Mouse (Mus musculus) testis, adult 2 months (tissue): Measurements from ENCODE around the gene Scgb1c1.

Source experiments
- CTCF ChIP-seq: fragments of 200-500 bp; IDR thresholded peaks from 2 replicates; pipeline ENCODE4 v1.5.1; 2012; ENCODE audit warnings: low read depth, mild to moderate bottlenecking, inconsistent platforms, low read length, moderate library complexity; ENCODE audit not compliant: control insufficient read depth, insufficient read depth, insufficient replicate concordance
- POLR2A ChIP-seq: fragments of 200-500 bp; IDR thresholded peaks from 2 replicates; pipeline ENCODE4 v1.6.1; 2012; ENCODE audit warnings: low read depth, mild to moderate bottlenecking, inconsistent platforms, low read length, moderate library complexity; ENCODE audit not compliant: control insufficient read depth

DNA sequence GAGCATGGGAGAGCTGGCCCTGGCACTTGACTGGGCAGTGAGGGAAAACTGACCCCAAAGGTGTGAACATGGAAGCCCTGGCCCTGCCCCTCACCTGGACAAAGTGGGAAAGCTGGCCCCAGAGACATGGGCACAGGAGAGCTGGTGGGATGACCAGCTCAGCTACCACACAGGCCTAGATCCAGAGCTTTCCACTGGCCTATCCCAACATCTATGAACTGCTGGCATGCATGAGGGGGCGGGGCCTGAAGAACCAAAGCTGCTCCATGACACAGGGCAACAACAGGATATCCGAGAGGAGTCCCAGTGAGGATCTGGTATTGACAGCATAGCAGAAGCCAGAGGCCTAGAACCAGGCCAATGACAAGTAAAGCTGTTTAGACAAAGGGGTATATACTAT is 47.1 kb upstream of the Scgb1c1 start:
- TF ChIP-seq CTCF (no peak), POLR2A (no peak)
